Mouse (Mus musculus) spleen, adult 2 months (tissue): Measurements from ENCODE around the gene Ogdhl. TPM values are rescaled to one million over a fixed set of nuclear protein-coding genes. Genes with fewer than 3 reads are reported as not detected.
A peak's percentile ranks its signal among the peaks of the same experiment; 100 is the strongest.

Source experiments
- DNase-seq, 2 experiments: peaks; one replicate each; pipeline versions ENCODE4 v3.0.0 to v3.0.0-alpha.2; 2012 to 2021; ENCODE audit warnings: low spot score in 2 of 2, low read depth in 1 of 2
- H3K27ac ChIP-seq: fragments of 200-500 bp; 2 replicates; pipeline ENCODE4 v1.5.1; 2012; ENCODE audit warnings: low read length, inconsistent platforms; ENCODE audit not compliant: insufficient read depth
- H3K27me3 ChIP-seq: fragments of 200-500 bp; 2 replicates; pipeline ENCODE4 v1.6.1; 2012; ENCODE audit warnings: mild to moderate bottlenecking, moderate library complexity, low read length, inconsistent platforms; ENCODE audit not compliant: control insufficient read depth, insufficient read depth
- H3K36me3 ChIP-seq: fragments of 200-500 bp; 2 replicates; pipeline ENCODE4 v1.6.1; 2012; ENCODE audit warnings: mild to moderate bottlenecking, low read length, inconsistent platforms; ENCODE audit not compliant: control insufficient read depth, insufficient read depth
- H3K4me1 ChIP-seq: fragments of 200-500 bp; 2 replicates; pipeline ENCODE4 v1.6.1; 2011; ENCODE audit warnings: inconsistent platforms; ENCODE audit not compliant: control insufficient read depth, insufficient read depth, insufficient read length
- H3K4me3 ChIP-seq: fragments of 200-500 bp; 2 replicates; pipeline ENCODE4 v1.5.1; 2011; ENCODE audit warnings: mild to moderate bottlenecking, inconsistent platforms; ENCODE audit not compliant: insufficient read depth, insufficient read length; ENCODE audit errors: extremely low read depth
- CTCF ChIP-seq: fragments of 200-500 bp; IDR thresholded peaks from 2 replicates; pipeline ENCODE4 v1.5.1; 2011; ENCODE audit warnings: mild to moderate bottlenecking, inconsistent platforms; ENCODE audit not compliant: insufficient read depth, insufficient read length, insufficient replicate concordance; ENCODE audit errors: extremely low read depth
- POLR2A ChIP-seq: fragments of 200-500 bp; IDR thresholded peaks from 2 replicates; pipeline ENCODE4 v1.6.1; 2011; ENCODE audit warnings: low read depth, low read length, inconsistent platforms
- WGBS: fragments of 180-500 bp; shearing (Covaris S2); methylation state at CpG from one replicate; pipeline ENCODE4 v1.1.7; 2018; 5-methylcytosine and 5-hydroxymethylcytosine counted together
- polyA plus RNA-seq: library from polyadenylated mRNA; depleted of rRNA; stranded (reverse); fragments of >200 nt; gene quantifications from 2 replicates; pipeline ENCODE4 v1.2.3, GENCODE M21; 2012; rRNA removed

The Ogdhl gene
- 0.12 and 0.14 TPM in 2 replicates for polyA plus RNA-seq

DNA sequence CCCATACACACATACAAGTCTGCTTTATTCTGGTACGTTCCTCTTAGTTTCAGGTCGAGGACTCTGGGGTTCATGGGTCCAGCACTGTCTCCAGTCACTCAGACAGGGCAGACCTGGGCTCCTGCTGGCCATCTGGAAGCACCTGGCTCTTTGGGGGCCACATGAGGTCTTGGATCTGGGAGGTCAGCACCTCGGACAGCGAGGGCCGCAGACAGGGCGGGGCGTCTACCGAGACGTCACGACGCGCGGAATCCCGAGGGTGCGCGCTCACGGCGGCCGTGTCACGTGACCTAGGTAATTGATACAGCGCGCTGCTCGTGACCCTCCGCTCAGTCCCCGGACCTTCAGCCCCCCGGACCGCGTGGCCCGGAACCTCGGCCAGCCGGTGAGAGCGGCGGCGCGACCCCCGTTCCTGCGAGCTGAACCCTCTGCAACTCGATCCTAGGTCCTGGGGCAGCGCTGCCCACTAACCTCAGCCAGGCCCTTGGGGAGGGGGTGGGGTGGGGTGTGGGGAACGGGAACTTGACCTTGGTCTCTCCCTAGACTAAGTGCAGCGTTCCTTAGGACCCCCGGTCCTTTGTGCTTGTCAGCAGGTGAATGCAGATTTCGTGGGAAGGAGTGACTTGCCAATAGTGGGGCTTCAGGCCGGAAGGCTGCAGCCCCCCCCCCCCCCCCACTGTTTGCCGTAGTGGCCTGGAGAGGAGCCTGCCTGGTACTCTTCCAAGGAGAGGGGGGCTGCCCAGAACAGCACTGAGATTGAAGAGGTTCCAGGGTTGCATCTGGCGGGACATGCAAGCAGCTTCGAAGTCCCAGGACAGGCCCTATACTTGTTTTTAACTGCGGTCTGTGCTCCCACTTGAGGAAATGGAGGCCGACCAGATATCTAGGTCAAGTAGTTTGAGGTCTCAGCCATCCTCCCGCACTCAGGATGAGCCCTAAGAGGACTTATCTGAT, at the start of gene Ogdhl:
Gene Ogdhl (plus strand): TSS at position 288 of the 954 bp plus-strand sequence.
- Histone ChIP-seq H3K4me3 (peak within 1 kb of the TSS; percentile 58), H3K36me3 (no peaks in the 10 kb centered on the region), H3K27me3 (0 out of 2 replicates have a peak, but pooled peaks cover 2% of the 10 kb centered on the region), H3K27ac (no peak within 1 kb of the TSS), H3K4me1 (peaks cover 5% of the 10 kb centered on the region)
- 4% methylated on average over 50 of the region's 50 CpGs for WGBS
- DNase-seq, result peak in 1 of 2 experiments; percentile 17
- TF ChIP-seq CTCF (no peak), POLR2A (no peak)

GRCm38 (mm10) chr14:32301622-32302021, 20.2 kb upstream of the Ogdhl start:
- DNase-seq, result no peak
- no peak for TF ChIP-seq POLR2A
- no peak for TF ChIP-seq CTCF
- Histone ChIP-seq H3K27me3 (no peaks in the 10 kb centered on the region), H3K27ac (no peak overlapping the region), H3K4me1 (no peaks in the 10 kb centered on the region), H3K4me3 (no peak overlapping the region), H3K36me3 (peaks cover 8% of the 10 kb centered on the region; the same call in 1 of the 2 replicates)
- 92% methylated on average over 12 of the region's 12 CpGs for WGBS

- TF ChIP-seq POLR2A (no peak), CTCF (no peak)
- DNase-seq, result no peak
- WGBS, result 95% methylated on average over 7 of the region's 7 CpGs
- Histone ChIP-seq H3K4me1 (no peaks in the 10 kb centered on the region), H3K36me3 (peaks cover 6% of the 10 kb centered on the region; the same call in 1 of the 2 replicates), H3K4me3 (no peak overlapping the region), H3K27ac (no peak overlapping the region), H3K27me3 (no peaks in the 10 kb centered on the region)
These were observed 19.4 kb upstream of the Ogdhl start for GRCm38 (mm10) chr14:32302423-32302822.

GRCm38 (mm10) chr14:32304921-32305320, 16.9 kb upstream of the Ogdhl start:
- Histone ChIP-seq H3K4me3 (no peak overlapping the region), H3K36me3 (peaks cover 3% of the 10 kb centered on the region; the same call in 1 of the 2 replicates), H3K27ac (no peak overlapping the region), H3K4me1 (no peaks in the 10 kb centered on the region), H3K27me3 (no peaks in the 10 kb centered on the region)
- TF ChIP-seq POLR2A (no peak), CTCF (no peak)
- 88% methylated on average over 8 of the region's 8 CpGs for WGBS
- no peak for DNase-seq

GRCm38 (mm10) chr14:32309876-32310275, 11.9 kb upstream of the Ogdhl start:
- WGBS, result 59% methylated on average over 8 of the region's 8 CpGs
- no peaks in the 10 kb centered on the region for H3K27me3 ChIP-seq
- no peaks in the 10 kb centered on the region for H3K4me1 ChIP-seq
- no peak overlapping the region for H3K4me3 ChIP-seq
- H3K36me3 ChIP-seq, result no peaks in the 10 kb centered on the region
- H3K27ac ChIP-seq, result no peak overlapping the region
- peak in 1 of 2 experiments; percentile 14 for DNase-seq
- no peak for TF ChIP-seq POLR2A
- peak; percentile 23; the same call in 1 of the 2 replicates for TF ChIP-seq CTCF

DNA sequence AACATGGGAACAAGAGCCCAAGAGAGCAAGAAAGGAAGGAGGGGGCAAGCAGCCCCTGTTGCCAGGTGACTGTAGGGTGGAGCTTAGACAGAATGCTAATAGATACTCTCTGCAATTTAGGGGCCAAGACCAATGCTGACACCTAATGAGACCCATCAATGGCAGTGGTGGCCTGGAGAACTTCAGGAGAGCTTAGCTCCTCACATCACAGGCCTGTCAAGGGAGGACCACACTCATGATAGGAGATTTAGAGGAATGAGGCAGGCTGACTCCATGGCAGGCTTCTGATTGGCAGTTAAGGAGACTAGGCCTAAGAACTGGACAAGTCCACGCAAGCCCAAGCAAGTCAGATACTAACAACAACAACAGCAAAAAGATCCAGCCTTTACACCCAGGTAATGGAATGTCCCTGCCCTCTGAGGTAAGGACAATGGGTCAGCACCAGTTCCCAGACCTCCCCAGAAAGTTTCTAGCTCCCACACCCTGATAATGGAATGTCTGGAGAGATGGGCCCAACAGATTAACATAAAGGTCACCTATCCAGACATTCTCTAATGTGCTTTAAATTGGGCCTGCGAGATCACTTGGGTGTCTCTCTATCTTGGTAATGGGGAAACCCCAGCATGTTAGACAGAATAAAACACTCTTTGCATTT, 10.3 kb upstream of the Ogdhl start:
- DNase-seq, result no peak

More for the DNA sequence above, 10.3 kb upstream of the Ogdhl start:
- Histone ChIP-seq H3K27me3 (no peaks in the 10 kb centered on the region), H3K4me3 (no peak overlapping the region), H3K27ac (no peak overlapping the region), H3K4me1 (no peaks in the 10 kb centered on the region), H3K36me3 (no peaks in the 10 kb centered on the region)
- no peak for TF ChIP-seq CTCF
- no peak for TF ChIP-seq POLR2A
- WGBS, result 94% methylated on average over 2 of the region's 2 CpGs
